Mouse (Mus musculus) T-helper 1 cell (primary cell): ENCODE measurements at regions not wholly inside any gene's neighbourhood (a gene's known extent, or its start where the extent isn't known, plus 50 kb on each side); places are given as distances from the start of the nearest gene placed in this dataset.

Experiments used
- in situ Hi-C: fragments of 300-600 bp; cut with MboI, MseI; formaldehyde crosslinking; loops from one replicate; pipeline ENCODE4 v1.15.1; 2025; ENCODE audit warnings: high pct_unique_total_duplicates

- in situ Hi-C loops: loop anchor here (25.0 kb wide), 1 partner anchor 1827 kb away; no protein-coding TSS in a partner anchor
Observed at GRCm38 (mm10) chr3:111735042-111735680, 1484.4 kb upstream of the Prmt6 start.
